Mouse (Mus musculus) lung, postnatal 0 days (tissue): ENCODE data around the gene Tmco1.

Experiments
- CTCF ChIP-seq: IDR thresholded peaks from 2 replicates; pipeline ENCODE4 v1.5.1; 2016; ENCODE audit warnings: antibody characterized with exemption, mild to moderate bottlenecking
- EP300 ChIP-seq: IDR thresholded peaks from 2 replicates; pipeline ENCODE4 v1.6.1; 2016; ENCODE audit warnings: antibody characterized with exemption, mild to moderate bottlenecking, control low read depth

DNA sequence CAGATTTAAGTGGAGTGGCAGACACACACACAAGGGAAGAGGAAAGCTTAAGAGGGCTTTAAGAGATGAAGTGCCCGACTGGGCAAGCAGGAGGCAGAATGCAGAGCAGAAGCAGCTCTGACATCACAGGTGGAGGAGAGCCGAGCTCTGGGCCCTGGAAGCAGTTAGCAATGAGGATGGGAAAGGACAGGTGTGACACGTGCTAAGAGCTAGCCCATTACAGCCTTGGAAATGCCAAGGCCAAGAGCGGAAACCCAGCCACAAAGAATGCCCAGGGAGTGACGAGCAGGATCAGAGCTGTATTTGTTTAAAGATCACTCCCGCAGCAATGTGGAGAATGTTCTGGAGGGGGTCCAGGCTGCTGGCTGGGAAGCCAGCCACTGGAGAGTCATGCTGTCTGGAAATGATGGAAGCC, 38.3 kb upstream of the Tmco1 start:
- peak; percentile 48 for TF ChIP-seq CTCF
- peak; percentile 66; the same call in 1 of the 2 replicates for TF ChIP-seq EP300
